Mouse (Mus musculus) inflammation-experienced regulatory T-cells, adult 6 months (primary cell): ENCODE results near the gene Ldlrad3. TPM values are rescaled to one million over a fixed set of nuclear protein-coding genes. Genes with fewer than 3 reads are reported as not detected.

Experiments
- ATAC-seq: one replicate; pipeline ENCODE4 v1.8.0; 2017
- polyA plus RNA-seq, 3 experiments: library from polyadenylated mRNA; unstranded; fragments of 100-300 nt; shearing (Covaris generic); gene quantifications; one replicate each; pipeline ENCODE4 v1.2.1; 2017

Gene Ldlrad3
- polyA plus RNA-seq, 3 experiments from 2014 or later, result 0.30 to 0.77 (median 0.61) TPM

DNA sequence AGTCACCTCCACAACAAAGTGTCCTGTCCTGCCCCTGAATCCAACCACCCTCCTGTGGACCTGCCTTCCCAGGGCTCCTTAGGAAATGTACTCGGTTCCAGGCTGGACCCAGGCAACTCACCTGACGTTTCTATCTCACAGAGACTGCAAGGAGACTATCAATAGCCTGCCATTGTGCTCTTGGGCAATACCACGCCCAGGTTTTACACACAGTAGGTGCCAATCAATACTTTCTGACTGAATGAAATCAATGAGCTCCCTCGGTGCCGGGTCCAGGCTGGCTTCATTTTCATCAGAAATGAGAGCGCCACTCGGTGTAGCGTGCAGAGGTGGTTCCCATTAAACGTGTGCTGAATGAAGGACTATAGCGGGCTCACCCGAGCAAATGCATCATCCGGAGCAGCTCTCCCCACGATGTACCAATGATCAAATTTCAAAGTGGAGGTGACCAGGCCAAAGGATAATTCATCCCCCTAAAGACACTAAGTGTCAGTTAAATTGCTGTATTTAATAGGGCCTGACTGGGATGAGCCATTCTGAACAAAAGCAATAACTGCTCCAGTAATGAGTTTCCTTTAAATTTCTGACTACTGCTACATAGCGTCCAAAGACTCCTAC is 43.4 kb downstream of the Ldlrad3 start:
- ATAC-seq, result no peak

DNA sequence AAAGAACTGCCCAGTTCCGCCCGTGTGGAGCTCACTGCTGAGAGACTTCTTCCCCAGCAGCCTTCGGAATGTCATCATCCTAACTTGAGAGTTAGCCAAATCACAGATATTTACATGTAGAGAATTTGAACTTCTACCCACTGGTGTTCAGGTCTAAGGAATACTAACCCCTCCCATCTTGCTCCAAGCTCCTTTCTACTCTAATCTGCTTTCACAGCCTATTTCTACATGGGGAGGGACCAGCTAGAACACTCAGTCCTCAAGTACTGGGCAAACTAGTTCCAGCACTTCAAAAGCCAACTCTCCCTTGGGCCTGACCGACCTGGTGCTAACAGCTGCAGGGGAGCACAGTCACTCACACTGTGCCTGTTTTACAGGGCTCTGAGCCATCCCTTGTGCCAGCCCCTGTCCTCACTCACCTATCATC is 44.0 kb downstream of the Ldlrad3 start:
- ATAC-seq, result no peak

DNA sequence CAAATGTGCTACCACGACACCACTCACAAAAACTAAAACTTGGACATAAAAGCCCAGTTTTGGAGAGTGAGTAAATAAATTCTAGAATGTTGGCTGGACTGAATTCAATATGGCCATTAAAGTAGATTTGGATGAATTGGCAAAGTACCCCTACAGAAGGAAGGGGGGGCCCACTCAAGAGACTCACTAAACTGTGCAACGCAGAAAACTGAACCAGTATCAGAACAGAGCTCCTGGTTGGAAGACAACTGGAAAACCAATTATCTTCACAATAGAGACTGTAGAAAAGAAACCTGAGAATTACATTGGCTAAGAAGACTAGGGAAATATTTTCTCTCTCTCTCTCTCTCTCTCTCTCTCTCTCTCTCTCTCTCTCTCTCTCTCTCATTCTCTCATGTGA is 45.0 kb downstream of the Ldlrad3 start:
- no peak for ATAC-seq

DNA sequence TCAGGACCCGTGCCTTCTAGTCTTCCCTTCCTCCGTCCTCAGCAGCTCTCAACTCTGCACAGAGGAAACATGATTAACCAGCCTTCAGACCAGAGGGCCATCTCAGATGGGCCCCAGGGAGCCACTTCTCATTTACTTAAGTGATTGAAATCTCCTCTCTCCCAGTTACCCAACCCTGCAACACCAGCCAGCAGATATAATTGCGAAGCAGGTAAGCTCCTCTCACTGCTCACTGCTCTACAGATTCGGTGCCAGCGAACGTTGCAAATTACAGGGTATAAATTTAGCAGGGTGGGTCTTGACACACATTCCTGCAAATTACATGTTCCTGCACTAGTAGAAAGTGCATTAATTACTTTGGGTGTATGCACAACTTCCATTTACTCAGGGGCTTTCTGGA is 48.3 kb downstream of the Ldlrad3 start:
- no peak for ATAC-seq

DNA sequence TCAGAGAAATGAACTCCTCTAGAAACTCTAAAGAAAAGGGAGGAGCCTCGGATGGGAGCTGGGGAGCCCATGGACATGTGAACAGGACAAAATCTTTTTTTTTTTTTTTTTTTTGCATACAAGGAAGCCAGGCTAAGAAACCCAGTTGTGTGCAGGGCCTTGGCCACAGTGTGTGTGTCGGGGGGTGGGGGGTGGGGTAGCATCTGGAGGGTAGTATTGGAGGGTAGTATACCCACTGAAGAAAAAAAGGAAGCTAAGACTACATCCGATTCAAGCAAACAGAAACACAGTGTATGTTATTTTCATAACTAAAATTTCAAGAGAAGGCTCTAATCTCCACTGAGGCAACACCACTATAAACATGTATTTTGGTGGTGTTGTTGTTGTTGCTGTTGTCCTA is 50.0 kb downstream of the Ldlrad3 start:
- no peak for ATAC-seq

DNA sequence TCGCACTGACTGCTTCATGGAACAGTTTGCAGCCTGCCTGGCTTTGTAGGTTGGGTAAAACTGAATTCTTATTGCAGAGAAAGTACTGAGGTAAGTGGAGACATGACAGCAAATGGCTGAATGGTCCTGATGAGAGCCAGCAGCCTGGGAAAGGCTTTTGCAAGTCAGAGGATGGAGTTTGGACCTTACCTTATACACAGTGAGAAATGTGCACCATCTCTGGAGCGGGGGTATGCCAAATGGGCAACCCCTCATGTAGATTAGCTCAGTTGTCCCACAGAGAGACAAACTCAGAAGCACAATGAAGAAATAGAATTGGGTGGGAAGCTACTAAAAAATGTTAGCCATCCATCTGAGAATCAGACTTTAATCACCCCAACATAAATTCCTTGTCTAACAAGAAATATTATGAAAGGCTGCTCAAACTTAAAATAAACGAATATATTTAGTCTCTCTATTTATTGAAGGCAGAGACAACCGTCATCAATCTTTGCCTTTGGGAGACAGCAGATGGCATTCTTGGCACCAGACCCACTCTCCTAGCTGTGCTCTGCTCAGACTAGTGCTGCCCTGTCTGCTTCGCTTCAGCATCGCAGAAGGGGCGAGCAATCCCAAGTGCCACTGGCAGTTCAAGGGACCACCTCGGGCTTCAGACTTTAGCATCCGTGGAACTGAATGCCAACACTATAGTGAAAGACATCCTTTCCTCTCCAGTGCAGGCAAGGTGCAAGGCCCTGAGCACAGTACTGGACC is 51.5 kb downstream of the Ldlrad3 start:
- ATAC-seq, result no peak

DNA sequence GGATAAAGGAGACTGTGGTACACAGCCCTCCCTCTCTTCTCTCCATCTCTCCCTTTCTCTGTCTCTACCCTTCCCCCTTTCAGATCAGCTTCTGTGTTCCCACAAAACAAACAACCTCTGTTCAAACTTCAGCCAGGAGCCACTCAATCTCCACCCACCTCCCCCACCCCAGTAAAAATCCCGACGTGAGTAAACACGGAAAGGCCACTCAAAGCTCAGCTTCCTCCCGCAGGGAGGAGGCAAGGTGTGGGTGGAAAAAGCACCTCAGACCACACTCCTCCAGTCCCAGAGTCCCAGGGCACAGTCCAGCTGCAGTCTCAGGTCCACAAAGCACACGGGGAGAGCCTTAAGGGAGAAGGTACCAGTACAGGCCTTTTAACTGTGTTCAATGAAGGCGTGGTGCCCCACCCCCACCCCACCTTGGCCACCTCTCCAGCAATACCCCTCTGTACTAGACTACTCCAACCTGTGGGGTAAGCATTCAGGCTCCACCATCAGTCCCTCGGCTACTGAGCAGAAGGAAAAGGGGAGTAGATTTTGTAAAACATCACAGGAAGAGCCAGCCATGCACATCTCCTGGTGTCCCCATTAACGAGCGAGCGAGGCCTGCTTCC is 53.1 kb downstream of the Ldlrad3 start:
- ATAC-seq, result no peak

DNA sequence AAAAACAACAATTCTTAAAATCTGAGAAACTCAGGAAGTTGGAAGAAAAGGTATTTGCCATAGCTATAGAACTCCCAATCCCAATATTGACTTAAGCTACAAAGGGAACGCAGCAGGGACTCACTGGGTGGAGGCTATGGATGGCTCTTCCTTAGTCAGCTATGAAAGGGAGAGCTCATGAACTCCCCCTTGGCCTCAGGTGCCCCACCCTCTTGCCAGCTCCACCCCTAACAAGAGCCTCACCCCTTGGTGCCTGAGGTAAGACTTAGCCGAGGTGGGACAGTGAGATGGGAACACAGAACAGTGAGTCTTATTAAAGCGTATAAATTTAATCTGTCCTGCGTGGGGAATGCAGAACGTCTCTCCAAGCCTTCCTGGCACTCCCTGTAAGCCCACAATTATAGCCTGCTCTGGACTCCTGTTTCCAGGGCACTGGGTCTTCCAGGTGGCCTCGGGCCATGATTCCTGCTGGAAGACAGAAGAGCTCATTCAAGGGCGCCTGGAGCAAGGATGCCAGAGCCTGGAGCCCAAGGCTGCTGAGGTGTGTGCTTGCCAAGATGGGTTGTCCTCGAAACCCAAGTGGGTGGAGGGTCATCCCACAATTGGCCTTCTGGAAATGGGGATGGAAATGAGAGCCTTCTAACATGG is 55.9 kb downstream of the Ldlrad3 start:
- ATAC-seq, result no peak

DNA sequence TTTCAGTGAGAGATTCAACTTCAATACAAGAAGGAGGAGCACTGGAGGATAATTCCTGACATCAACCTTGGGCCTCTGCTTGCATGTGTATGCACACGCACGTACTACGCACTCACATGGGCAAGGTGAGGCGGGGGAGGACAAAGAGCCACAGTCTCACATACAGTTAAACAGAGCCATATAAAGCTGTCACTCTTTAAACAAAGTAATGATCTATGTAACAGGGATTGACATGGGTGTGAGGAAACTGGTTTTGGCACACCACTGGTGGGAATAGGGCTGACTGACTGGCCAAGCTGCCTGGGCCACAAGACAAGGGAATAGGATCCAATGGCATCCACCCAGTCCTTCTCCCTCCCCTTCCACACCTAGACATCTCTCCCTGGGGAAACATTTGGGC is 57.0 kb downstream of the Ldlrad3 start:
- no peak for ATAC-seq

DNA sequence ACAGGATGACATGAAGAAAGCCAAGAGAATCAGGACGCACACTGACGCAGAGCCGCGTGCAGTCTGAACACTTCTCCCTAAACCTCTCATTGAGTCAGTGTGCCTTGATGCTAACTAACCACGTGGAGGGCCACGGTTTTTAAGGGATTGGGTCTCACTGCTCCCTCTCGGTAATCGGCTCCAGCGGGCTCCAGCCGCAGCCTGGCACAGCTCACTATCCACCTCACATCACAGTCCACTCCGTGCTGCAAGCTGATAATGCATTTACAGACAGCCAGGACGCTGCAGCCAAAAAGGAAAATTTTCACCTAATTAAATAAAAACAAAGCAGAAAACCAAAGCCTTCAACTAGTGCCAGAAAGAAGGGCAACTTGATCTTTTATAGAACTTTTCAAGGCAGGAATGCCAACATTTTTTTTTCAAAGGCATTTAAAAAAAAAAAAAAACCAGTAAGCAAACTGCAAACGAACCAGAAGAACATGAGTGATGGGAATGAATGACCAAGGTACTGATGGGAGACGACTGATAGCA is 57.6 kb downstream of the Ldlrad3 start:
- ATAC-seq, result no peak

DNA sequence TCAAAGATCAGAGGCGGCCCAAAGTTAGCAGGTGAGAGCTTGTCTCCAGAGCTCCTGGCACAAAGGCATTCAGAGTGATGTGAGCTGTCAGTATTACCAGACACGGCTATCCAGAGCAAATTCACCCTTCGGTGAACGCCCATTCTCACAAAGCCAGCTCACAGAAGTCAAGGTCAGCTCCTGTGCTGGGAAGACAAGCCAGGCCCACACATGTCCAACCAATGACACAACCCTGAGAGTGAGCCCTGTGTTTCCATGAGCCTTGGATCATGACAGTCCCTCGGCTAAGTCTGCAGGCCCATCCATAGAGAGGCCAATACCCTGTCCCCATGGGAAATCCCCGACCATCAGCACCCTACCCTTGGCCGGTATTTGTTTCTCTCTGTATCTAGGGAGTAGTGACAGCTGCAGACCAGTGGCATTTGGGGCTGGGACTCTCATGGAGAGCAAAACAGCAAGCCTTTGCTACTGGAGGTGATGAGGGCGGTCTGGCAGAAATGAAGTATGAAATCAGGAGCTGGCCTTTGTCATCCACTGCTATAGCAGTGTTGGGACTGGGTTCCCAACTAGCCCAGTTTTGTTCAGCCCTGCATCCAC is 58.3 kb downstream of the Ldlrad3 start:
- no peak for ATAC-seq

DNA sequence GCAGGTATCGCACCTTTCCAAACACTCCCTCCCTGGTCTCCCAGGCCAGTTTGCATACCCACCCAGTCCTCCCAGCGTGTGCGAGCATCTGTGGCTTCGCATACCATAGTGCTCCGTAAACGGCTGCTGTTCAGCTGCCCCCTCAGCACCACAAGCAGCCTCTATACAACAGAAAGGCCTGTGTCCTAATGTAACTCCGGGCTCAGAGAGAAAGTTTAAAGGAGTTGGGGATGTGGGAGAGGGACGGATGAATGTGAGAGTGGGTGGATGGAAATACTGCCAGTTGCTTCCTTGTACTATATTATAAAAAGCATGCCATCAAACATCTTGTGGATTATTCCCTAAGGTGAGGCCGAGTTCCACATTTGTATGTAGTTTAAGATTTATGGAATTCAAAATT is 59.0 kb downstream of the Ldlrad3 start:
- ATAC-seq, result no peak

DNA sequence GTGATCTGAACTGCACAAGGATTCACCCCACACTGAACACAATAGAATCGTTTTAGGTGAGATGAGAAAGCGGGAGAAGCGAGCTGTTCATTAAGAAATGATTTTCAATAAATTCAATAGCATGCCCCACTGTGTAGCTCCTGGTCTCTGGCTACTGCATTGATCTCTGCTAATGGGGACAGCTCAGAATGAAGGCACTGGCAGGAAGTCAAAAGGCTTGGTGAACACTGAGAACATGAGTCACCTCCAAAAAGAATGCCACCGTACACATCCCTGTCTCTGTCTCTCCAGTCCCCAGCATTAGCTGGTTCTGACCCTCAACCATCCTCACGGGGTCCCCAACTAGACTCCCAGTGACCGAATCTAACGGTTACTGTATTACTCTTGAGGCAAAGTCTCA is 60.1 kb downstream of the Ldlrad3 start:
- no peak for ATAC-seq

DNA sequence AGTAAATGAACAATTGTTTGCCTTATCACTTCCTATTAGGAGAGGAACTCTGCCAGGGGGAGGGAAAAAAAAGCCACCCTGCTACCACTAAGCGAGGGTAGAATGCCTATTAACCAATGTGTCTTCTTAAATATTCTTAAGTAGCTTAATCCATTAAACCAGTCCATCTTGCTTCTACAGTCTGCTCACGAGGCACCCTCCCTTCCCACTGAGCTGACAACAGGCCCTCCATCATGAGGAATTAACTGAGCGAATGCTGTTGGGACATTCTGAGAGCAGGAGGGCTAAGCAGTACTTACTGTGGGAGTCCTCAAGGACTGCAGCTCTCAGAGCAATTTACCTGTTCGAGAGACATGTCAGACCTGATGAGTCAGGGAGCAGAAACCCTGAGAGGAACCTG is 61.1 kb downstream of the Ldlrad3 start:
- ATAC-seq, result no peak

DNA sequence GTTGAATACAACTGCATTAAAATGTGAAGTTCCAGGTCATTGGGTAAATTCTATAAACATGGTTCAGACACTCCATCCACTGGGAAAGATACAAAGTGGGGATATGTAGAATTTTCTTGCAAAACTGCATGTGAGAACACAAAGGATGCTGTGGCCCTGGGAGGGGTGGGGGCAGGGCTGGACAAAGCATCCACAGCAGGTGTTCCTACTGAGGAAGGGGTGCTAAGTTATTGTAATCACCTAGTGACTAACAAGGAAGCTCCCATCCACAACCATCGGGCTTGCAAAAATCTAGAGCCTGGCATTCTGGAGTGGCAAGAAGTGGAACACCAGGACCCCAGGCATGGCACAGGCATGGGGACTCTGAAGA is 64.1 kb downstream of the Ldlrad3 start:
- ATAC-seq, result no peak

DNA sequence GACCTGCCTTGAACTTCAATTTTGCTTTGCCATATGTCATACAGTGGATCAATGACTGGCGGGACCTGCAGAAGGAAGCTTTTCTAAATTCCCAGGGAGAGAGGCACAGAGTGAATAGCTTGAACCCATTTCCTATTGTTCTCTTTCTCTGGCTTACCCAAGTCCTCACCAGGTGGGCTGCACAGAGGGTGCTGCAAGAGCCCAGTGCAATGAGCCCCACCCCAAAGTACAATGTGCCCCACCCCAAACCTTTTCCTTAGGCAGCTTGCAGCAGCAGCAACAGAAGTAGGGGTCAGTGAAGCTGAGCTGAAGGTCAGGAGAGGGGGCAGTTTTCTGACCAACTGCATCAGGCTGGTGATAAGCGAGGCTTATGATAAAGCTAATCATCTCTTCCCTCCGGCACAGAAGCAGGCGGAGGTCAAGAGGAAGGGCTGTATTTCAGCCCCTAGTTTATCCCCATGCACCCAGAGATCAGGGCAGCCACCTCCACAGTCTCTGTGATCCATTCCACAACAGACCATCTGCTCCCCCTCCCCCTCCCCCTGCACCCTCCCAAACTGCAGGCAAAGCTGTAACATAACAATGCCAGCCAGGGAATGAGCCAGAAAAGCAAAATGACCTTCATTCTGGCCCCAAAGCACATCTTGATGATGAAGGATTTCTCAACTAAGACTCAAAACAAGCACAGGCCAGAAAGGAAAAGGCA is 64.6 kb downstream of the Ldlrad3 start:
- ATAC-seq, result no peak

DNA sequence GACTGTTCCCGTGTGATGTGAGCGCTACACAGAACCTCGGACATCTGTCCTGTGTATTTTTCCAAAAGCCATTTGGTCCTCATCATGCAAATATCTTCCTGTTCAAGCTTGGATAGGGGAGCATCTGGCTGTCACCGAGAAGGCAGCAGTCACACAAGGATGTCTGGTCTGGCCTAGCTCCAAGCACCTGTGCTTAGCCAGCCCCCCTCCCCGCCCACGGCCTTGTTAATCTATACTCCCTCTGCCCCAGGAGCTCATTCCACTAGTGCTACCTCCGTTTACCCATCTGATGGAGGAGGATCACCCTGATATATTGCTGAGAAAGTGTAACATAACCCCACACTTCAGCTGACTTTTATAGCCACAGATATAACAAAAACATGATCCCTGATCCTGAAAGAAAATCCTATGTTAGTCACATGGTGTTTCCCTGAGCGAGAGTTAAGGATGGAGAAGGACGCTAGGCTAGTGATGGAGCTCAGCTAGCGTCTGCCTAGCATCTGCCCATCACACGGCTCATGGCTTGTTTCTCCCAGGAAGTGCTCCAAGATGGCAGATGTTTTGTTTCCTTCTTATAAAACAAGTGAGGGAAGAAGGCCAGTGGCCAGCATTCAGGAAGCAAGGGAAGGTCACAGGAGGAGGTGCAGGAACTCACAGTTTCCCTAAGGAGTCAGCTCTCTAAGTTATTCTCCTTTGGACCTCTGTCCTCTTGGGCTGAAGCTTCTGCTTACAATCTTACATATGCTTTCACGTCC is 66.3 kb downstream of the Ldlrad3 start:
- ATAC-seq, result no peak

DNA sequence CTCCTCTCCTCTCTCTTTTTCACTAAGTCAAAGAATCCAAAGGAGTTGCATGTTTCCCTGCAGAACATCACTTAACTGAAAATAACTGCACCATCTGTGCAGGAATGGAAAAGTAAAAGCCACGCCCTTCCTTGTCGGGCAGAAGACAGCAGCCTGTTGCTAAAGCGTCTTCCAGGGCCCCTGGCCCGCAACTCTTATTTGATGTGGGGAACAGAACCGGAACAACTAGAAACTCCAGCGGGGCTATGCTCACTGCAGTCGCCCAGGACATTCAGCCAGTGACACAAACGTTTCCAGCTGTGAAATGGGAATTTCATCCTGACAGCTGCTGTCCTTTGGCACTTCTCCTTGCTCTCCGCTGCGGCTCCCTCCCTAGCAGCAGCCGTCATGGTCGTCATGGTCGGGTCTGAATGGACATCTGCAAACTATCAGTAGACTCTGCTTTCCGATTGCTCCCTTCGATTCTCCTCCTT is 67.2 kb downstream of the Ldlrad3 start:
- no peak for ATAC-seq

DNA sequence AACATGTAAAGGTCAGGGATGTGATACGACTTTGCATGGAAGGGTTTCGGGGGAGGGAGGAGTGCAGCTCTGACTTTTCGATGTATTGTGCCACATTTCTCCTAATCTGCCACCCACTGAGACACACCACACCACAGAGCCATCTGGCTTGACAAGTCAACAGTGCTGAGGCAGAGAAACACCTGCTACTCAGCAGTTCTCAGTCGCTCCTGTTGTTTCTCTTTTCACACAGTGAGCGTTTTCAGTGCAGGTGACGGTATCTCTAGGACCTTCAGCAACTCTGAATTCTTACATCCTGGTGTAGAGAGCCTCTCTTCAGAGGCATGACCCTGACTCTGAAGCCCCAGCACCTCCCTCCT is 68.8 kb downstream of the Ldlrad3 start:
- ATAC-seq, result no peak

DNA sequence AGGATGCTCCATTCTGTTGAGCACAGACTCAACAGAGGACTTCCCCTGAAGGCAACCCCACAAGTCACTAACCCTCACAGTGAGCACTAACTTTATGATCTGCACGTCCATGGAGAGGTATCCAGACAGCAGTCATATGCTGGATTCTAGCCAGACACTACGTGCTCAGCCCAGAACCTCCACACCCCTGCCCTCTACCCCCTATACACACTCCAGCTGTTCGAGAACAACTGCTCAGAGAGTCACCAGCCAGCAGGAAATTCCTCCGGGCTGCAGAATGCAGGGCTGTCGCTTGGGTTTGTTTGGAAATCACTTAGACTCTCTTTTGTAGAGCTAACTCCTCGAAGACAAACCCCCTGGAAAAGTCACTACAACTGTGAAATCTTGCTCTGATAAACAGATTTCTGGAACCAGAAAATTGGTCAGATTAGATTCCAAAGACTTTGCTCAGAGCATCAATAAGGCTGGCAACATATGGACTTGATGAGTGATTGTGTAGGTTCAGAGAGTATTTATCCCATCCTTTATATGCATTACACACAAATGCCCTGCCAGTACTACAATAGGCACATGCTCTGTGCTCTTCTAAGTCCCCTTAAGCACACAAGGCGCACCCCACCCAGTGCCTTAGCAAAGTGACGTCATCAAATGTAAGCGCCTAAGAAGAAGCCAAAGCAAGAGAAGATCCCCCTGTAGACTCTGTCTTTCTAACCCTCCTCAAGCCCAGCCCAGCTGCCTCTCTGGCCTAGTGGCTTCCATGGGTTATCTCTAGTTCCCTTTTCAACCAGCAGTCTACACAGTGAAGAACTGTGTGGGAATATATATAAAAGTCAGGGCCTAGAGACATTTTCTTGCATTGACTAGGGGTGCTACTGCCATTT is 69.4 kb downstream of the Ldlrad3 start:
- ATAC-seq, result no peak

DNA sequence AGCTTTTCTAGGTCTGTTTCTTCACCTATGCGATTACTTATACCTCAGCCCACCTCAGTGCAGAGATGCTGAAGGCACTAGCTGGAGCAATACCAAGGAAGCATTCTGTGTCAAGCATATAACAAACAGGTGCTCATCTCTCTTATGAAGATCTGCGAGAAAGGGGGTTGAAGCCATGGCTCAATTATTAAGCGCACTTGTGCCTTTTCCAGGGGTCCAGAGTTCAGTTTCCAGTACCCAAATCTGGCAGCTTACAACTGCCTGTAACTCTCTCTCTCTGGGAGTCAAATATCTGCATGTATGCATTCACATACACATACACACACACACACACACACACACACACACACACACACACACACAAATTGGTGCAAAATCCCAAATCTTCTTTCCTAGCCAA is 72.4 kb downstream of the Ldlrad3 start:
- ATAC-seq, result no peak
